Comparison of ENCODE assay signal across 21 mouse cellular contexts in genomic region chr9:75534431-75534962, GRCm38 (mm10). TPM values are rescaled to one million over a fixed set of nuclear protein-coding genes. Genes with fewer than 3 reads are reported as not detected.
DNase-seq lines count a peak whose midpoint lies in the region; ATAC-seq and TF ChIP-seq lines count a peak whose summit lies in the region.
"Had no signal": no experiment of that assay in that cellular context is flagged by ENCODE, and none has a peak within 500 bp of the region (broad histone marks: within the 10 kb centered on the region; RNA-seq: fewer than 3 reads in every experiment).

No protein-coding gene starts in this region.

- no peak for TF ChIP-seq CTCF in embryonic fibroblast, embryonic 13.5 days (IDR thresholded peaks at IDR 0.05; ENCODE audit: borderline replicate concordance, insufficient read depth, low read length)
- no peak for TF ChIP-seq CTCF in cerebellum, adult 2 months (IDR thresholded peaks at IDR 0.05; ENCODE audit: borderline replicate concordance, insufficient read depth, low read depth, low read length)

- H3K4me2 ChIP-seq in kidney, embryonic 14.5 days (replicated peaks; ENCODE audit: low read depth, low read length), result no peak overlapping the region
- H3K4me2 ChIP-seq: embryonic facial prominence, embryonic 15.5 days; forebrain, embryonic 12.5 days; heart, embryonic 11.5 days; heart, embryonic 15.5 days; hindbrain, embryonic 14.5 days; intestine, embryonic 15.5 days had no signal

- H3K4me1 ChIP-seq in embryonic fibroblast, embryonic 13.5 days (ENCODE audit: control insufficient read depth, insufficient read depth, low read length), result peaks cover 2% of the 10 kb centered on the region; the same call in 1 of the 2 replicates
- peaks cover 5% of the 10 kb centered on the region; the same call in 1 of the 2 replicates for H3K4me1 ChIP-seq in cerebellum, adult 2 months (ENCODE audit: control insufficient read depth, insufficient read depth, low read length)
- H3K4me1 ChIP-seq in kidney, embryonic 14.5 days (ENCODE audit: control insufficient read depth, insufficient read depth, low read length), result no peaks in the 10 kb centered on the region
- H3K4me1 ChIP-seq: embryonic facial prominence, embryonic 15.5 days; intestine, embryonic 15.5 days had no signal

- peak; percentile 38 for DNase-seq in lung, postnatal 10 days
- no peak for DNase-seq in lung, adult 18-20 months
- peak; percentile 71 for DNase-seq in Muller cell, postnatal 12 days (ENCODE audit: inconsistent ontology term)
- no peak for DNase-seq in left cerebral cortex, postnatal 36 days (ENCODE audit: low spot score in 2 of 2)
- DNase-seq in cerebellum, adult 2 months, result no peak
- DNase-seq: adrenal gland, adult 2 months; adrenal gland, postnatal 25 days; cerebellum, adult 8-10 months; cerebellum, postnatal 14 days; embryo, embryonic 11 days; gastrocnemius, postnatal 36 days; heart, adult 18-20 months; heart, postnatal 14 days had no signal

- H3K4me3 ChIP-seq in embryonic fibroblast, embryonic 13.5 days (ENCODE audit: insufficient read depth, low read length), result no peak overlapping the region
- no peak overlapping the region for H3K4me3 ChIP-seq in cerebellum, adult 2 months (replicated peaks; ENCODE audit: insufficient read depth, low read depth, low read length)
- no peak overlapping the region for H3K4me3 ChIP-seq in kidney, embryonic 14.5 days (ENCODE audit: low read length)
- H3K4me3 ChIP-seq: embryonic facial prominence, embryonic 15.5 days; forebrain, embryonic 12.5 days; heart, embryonic 15.5 days; intestine, embryonic 15.5 days had no signal

- 94% methylated on average over 8 of the region's 8 CpGs for WGBS in cerebellum, adult 2 months
- WGBS in kidney, embryonic 14.5 days, result 94% methylated on average over 8 of the region's 8 CpGs

- no peak for TF ChIP-seq POLR2A in embryonic fibroblast, embryonic 13.5 days (IDR thresholded peaks at IDR 0.05; ENCODE audit: low read depth, low read length)
- no peak for TF ChIP-seq POLR2A in cerebellum, adult 2 months (IDR thresholded peaks at IDR 0.05; ENCODE audit: borderline replicate concordance, insufficient read depth, low read length)

- peaks cover 15% of the 10 kb centered on the region; the same call in 1 of the 2 replicates for H3K36me3 ChIP-seq in kidney, embryonic 14.5 days (ENCODE audit: control insufficient read depth, insufficient read depth, low read length)
- H3K36me3 ChIP-seq: heart, embryonic 15.5 days had no signal

- ATAC-seq in kidney, embryonic 14.5 days (ENCODE audit: low FRiP score, low TSS enrichment), result no peak
- ATAC-seq: intestine, embryonic 15.5 days had no signal

- H3K9me3 ChIP-seq in kidney, embryonic 14.5 days (ENCODE audit: control insufficient read depth, low read length), result no peaks in the 10 kb centered on the region
- H3K9me3 ChIP-seq: embryonic facial prominence, embryonic 15.5 days; forebrain, embryonic 12.5 days; heart, embryonic 15.5 days; intestine, embryonic 15.5 days had no signal

- no peaks in the 10 kb centered on the region for H3K27me3 ChIP-seq in cerebellum, adult 2 months (ENCODE audit: control insufficient read depth, insufficient read depth, low read length)
- H3K27me3 ChIP-seq in kidney, embryonic 14.5 days (ENCODE audit: control insufficient read depth, insufficient read depth, low read length), result no peaks in the 10 kb centered on the region
- H3K27me3 ChIP-seq: embryonic facial prominence, embryonic 15.5 days; forebrain, embryonic 12.5 days; heart, embryonic 15.5 days; intestine, embryonic 15.5 days had no signal

- intact Hi-C loops in left cerebral cortex, postnatal 36 days (cut with DNase I), result no loop called here

- H3K27ac ChIP-seq in embryonic fibroblast, embryonic 13.5 days (ENCODE audit: insufficient read depth, low read length), result peak overlapping the region; percentile 30; the same call in 1 of the 2 replicates
- H3K27ac ChIP-seq in cerebellum, adult 2 months (ENCODE audit: insufficient read depth, low read length), result no peak overlapping the region
- H3K27ac ChIP-seq in kidney, embryonic 14.5 days (ENCODE audit: low read depth, low read length), result no peak overlapping the region
- H3K27ac ChIP-seq: embryonic facial prominence, embryonic 15.5 days; forebrain, embryonic 12.5 days; heart, embryonic 15.5 days; hindbrain, embryonic 14.5 days; intestine, embryonic 15.5 days had no signal

- no peak overlapping the region for H3K9ac ChIP-seq in kidney, embryonic 14.5 days (ENCODE audit: low read depth, low read length)
- H3K9ac ChIP-seq: embryonic facial prominence, embryonic 15.5 days; forebrain, embryonic 12.5 days; heart, embryonic 15.5 days; hindbrain, embryonic 14.5 days; intestine, embryonic 15.5 days had no signal

RNA-seq across cellular contexts. Expression of gene Tmod3, which starts 25.0 kb away (rescaled TPM):
- 71.0 and 76.6 TPM in 2 replicates for polyA plus RNA-seq in embryonic fibroblast, embryonic 13.5 days (2011; ENCODE audit: insufficient read length, low read depth, missing spikeins)
- total RNA-seq in left cerebral cortex, postnatal 36 days (2021), result 10 to 100 TPM; 48.6 to 50.7 TPM
- 45.4 and 50.6 TPM in 2 replicates for polyA plus RNA-seq in cerebellum, adult 2 months (2012; rRNA removed)
- 97.1 and 144 TPM in 2 replicates for polyA plus RNA-seq in kidney, embryonic 14.5 days (2014; fragmentation: Nextera tagmentation; extraction: Ambion mirVana)

Comparison
In these comparisons a context has a peak if more than half of its experiments do, and no peak if none do; other contexts are left out.
1. DNase-seq: peak in lung, postnatal 10 days (single experiment) and Muller cell, postnatal 12 days (single experiment); none in lung, adult 18-20 months (0 of 2), left cerebral cortex, postnatal 36 days (0 of 2) and cerebellum, adult 2 months (0 of 2).